Mouse (Mus musculus) midbrain, embryonic 10.5 days (tissue): ENCODE results near the gene Apobec1. TPM values are rescaled to one million over a fixed set of nuclear protein-coding genes. Genes with fewer than 3 reads are reported as not detected.
"Not testable (repeated sequence)": the region's sequence is repeated elsewhere in the genome, so short reads cannot be mapped to it uniquely, and the experiment has no call there.

Experiments used
- DNase-seq: peaks from one replicate; pipeline ENCODE4 v3.0.0-alpha.2; 2017; ENCODE audit warnings: low spot score
- H3K27ac ChIP-seq: fragments of 300-500 bp; sonication (generic); replicated peaks from 2 replicates; pipeline ENCODE4 v1.5.1; 2016; ENCODE audit warnings: mild to moderate bottlenecking
- H3K27me3 ChIP-seq: fragments of 300-500 bp; sonication (generic); 2 replicates; pipeline ENCODE4 v1.6.1; 2016; ENCODE audit warnings: low read depth, mild to moderate bottlenecking; ENCODE audit not compliant: poor library complexity, severe bottlenecking
- H3K36me3 ChIP-seq: fragments of 300-500 bp; sonication (generic); 2 replicates; pipeline ENCODE4 v1.6.1; 2016; ENCODE audit warnings: mild to moderate bottlenecking, moderate library complexity
- H3K4me1 ChIP-seq: fragments of 300-500 bp; sonication (generic); 2 replicates; pipeline ENCODE4 v1.6.1; 2016
- H3K4me3 ChIP-seq: fragments of 300-500 bp; sonication (generic); 2 replicates; pipeline ENCODE4 v1.5.1; 2016; ENCODE audit warnings: mild to moderate bottlenecking, moderate library complexity
- H3K9me3 ChIP-seq: fragments of 300-500 bp; sonication (generic); replicated peaks from 2 replicates; pipeline ENCODE4 v1.6.1; 2016; ENCODE audit warnings: mild to moderate bottlenecking
- WGBS: fragments of 180-500 bp; shearing (Covaris S2); methylation state at CpG from one replicate; pipeline ENCODE4 v1.1.7; 2016; 5-methylcytosine and 5-hydroxymethylcytosine counted together
- polyA plus RNA-seq: library from polyadenylated mRNA; unstranded; fragments of >200 nt; fragmentation: Nextera tagmentation; extraction: Ambion mirVana; gene quantifications from 2 replicates; pipeline ENCODE4 v1.2.1, GENCODE M21; 2016

Apobec1 gene
- polyA plus RNA-seq, 1 experiment from 2014 or later, result 1.6 TPM

DNA sequence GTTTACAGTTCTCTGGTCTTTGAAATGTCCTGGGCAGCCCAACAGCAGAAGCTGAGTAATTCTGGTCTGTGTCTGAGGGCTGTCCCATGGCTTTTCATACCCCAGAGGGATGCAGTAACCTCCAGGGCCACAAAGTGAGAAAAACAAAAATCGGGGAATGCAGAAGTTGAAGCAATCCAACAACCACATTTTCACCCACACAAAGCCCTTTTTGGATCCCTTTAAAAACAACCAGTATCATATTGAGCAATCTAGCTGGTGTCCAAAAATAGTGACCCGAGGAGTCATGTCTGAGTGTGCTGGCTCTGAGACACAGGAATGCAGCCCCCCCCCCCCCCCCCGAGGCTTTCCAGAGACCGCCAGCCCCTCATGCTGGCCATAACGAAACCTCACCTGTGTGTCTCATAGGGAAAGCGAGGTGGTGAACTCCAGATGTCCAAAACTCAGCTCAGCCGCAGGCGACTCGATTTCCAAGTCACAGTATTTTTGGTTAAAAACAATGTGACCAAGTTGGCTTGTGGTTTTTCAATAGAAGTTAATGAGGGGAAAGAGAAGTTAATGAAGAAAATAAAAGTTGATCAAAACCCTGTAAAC is 56.9 kb downstream of the Apobec1 start:
- Histone ChIP-seq H3K4me1 (no peaks in the 10 kb centered on the region), H3K27ac (no peak overlapping the region), H3K27me3 (no peaks in the 10 kb centered on the region), H3K36me3 (no peaks in the 10 kb centered on the region), H3K4me3 (no peak overlapping the region), H3K9me3 (no peaks in the 10 kb centered on the region)
- no peak for DNase-seq
- 88% methylated on average over 9 of the region's 9 CpGs for WGBS

DNA sequence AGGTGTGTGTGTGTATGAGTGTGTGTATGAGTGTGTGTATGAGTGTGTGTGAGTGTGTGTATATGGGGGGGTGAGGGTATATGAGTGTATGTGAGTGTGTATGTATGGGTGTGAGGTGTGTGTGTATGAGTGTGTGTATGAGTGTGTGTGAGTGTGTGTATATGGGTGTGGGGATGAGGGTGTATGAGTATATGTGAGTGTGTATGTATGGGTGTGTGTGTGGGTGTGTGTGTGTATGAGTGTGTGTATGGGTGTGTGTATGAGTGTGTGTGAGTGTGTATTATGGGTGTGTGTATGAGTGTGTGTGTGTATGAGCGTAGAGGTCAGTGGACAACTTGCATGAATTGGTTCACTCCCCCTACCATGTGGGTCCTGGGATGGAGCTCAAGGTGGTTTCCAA is 57.6 kb downstream of the Apobec1 start:
- Histone ChIP-seq H3K36me3 (no peaks in the 10 kb centered on the region), H3K4me1 (no peaks in the 10 kb centered on the region), H3K9me3 (no peaks in the 10 kb centered on the region), H3K27me3 (no peaks in the 10 kb centered on the region), H3K4me3 (no peak overlapping the region), H3K27ac (no peak overlapping the region)
- WGBS, result 87% methylated on average over 1 of the region's 1 CpGs
- no peak for DNase-seq

DNA sequence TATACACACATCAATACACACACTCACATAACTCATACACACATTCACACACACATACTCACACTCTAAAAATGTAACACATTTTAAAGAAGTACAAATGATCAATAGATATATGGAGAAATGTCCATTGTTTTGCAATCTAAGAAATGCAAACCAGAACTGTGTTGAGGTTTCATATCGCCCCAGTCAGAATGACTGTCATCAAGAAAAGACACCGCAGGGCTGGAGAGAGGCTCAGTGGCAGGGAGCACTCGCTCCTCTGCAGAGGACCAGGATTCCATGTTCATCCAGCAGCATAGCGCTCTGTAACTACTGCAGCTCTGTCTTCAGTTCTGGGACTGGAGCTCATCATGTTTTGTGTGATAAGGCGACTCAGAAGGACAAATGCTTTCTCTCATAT is 58.7 kb downstream of the Apobec1 start:
- no peak for DNase-seq
- H3K36me3 ChIP-seq, result no peaks in the 10 kb centered on the region
- WGBS, result 83% methylated on average over 5 of the region's 5 CpGs
- no peak overlapping the region for H3K27ac ChIP-seq
- no peaks in the 10 kb centered on the region for H3K27me3 ChIP-seq
- no peaks in the 10 kb centered on the region for H3K9me3 ChIP-seq
- no peak overlapping the region for H3K4me3 ChIP-seq
- H3K4me1 ChIP-seq, result no peaks in the 10 kb centered on the region

DNA sequence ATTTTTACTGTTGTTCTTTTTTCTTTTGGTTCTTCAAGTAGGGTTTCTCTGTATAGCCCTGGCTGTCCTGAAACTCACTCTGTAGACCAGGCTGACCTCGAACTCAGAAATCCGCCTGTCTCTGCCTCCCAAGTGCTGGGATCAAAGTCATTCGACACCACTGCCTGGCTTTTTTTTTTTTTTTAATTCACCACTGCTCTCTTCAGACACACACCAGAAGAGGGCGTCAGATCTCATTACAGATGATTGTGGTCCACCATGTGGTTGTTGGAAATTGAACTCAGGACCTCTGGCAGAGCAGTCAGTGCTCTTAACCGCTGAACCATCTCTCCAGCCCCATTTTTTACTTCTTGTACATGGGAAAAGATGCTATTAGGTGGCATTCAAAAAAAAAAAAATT is 59.8 kb downstream of the Apobec1 start:
- H3K27me3 ChIP-seq, H3K4me3 ChIP-seq, H3K4me1 ChIP-seq, H3K36me3 ChIP-seq, H3K27ac ChIP-seq, H3K9me3 ChIP-seq, DNase-seq: not testable (repeated sequence)
- WGBS, result 81% methylated on average over 5 of the region's 5 CpGs

DNA sequence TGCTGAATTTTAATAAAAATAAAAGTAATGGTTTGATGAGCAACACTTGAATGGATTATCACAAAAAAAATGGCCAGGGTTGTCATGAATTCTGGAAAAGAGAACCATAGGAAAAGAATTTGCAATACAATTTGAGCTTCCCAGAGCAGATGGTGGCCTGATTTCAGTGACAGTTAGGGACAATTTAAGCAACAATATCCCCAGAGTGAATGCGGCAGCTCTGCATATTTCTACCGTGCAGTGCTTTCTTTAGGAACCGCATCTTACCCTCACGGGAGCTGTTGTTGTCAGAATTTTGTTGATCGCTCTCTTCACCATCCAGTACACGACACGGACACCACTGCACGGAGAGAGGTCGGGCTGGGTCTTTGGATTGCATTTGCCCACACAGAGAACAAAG is 62.7 kb downstream of the Apobec1 start:
- no peak overlapping the region for H3K4me3 ChIP-seq
- DNase-seq, result no peak
- no peak overlapping the region for H3K27ac ChIP-seq
- H3K9me3 ChIP-seq, result no peaks in the 10 kb centered on the region
- no peaks in the 10 kb centered on the region for H3K27me3 ChIP-seq
- H3K36me3 ChIP-seq, result no peaks in the 10 kb centered on the region
- no peaks in the 10 kb centered on the region for H3K4me1 ChIP-seq
- 87% methylated on average over 9 of the region's 9 CpGs for WGBS

DNA sequence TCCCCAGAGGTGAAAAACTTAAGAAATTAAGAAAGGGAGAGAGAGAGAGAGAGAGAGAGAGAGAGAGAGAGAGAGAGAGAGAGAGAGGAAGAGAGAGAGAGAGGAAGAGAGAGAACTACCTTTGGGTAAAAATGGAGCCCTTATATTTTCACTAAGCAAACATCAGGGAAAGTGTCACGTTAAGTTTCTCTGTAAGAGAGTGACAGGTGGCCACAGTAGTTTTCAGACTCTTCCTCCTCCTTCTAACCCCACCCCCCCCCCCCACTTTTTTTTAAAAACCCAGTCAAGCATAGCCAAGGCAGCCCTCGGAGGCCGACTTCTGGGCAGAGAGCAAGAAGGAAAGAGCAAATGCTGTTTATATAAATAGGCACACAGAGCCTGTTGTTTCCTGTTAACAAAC is 68.2 kb downstream of the Apobec1 start:
- WGBS, result 28% methylated on average over 3 of the region's 3 CpGs
- Histone ChIP-seq H3K4me3 (no peak overlapping the region), H3K36me3 (no peaks in the 10 kb centered on the region), H3K27ac (no peak overlapping the region), H3K4me1 (peaks cover 8% of the 10 kb centered on the region), H3K27me3 (no peaks in the 10 kb centered on the region), H3K9me3 (no peaks in the 10 kb centered on the region)
- DNase-seq, result no peak

DNA sequence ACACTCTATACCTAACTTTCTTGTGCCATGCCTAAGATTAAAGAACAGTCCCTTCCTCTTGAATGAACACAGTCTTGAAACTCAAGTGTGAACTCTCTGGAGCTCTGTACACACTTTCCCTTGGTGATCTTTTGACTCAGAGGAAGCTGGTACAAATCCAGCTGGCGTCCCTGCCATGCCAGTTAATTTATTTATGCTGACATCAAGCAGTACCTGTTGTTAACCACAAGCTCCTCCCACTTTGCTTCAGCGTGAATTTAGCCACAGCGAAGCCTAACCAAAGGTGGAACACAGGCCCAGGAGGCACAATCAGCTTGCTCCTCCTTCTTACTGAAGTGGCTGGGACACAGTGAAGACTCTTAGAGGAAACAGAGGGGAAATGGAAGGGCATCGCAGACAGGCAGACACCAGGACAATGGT is 69.4 kb downstream of the Apobec1 start:
- no peaks in the 10 kb centered on the region for H3K9me3 ChIP-seq
- H3K4me1 ChIP-seq, result peaks cover 8% of the 10 kb centered on the region
- H3K4me3 ChIP-seq, result peak overlapping the region; percentile 22; the same call in 1 of the 2 replicates
- peak; percentile 36 for DNase-seq
- H3K36me3 ChIP-seq, result no peaks in the 10 kb centered on the region
- peak overlapping the region; percentile 63 for H3K27ac ChIP-seq
- 20% methylated on average over 4 of the region's 4 CpGs for WGBS
- no peaks in the 10 kb centered on the region for H3K27me3 ChIP-seq

DNA sequence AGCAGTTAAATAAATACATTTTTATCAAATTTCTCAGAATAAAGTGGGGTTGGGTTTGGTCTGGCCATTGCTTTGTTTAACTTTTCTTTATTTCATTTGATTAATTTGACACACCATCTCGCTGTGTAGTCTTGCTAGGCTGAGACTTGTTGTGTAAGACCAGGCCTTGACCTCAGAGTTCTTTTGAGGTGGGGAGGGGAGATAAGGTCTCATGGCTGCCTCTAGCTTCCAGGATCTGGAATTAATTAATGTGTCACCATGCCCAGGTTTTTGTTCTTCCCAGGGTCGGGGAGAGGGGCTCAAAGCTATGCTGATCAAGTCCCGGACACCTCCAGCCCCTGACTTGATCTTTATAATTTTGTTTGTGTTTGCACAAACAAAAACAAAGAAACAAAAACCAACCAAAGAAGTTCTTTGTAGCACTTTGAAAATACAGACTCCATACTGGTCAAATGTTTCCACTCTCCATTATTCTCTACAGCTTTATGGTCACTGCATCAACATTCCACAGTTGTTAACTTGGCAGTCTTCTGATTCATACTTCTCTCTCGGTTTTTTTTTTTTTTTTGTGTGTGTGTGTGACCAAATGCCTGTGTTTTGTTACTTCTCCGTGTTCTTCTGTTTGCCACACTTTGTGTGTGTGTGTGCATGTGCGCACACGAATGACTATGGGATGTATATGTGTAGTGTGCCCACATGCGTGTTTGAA is 70.6 kb downstream of the Apobec1 start:
- WGBS, result 78% methylated on average over 8 of the region's 8 CpGs
- peaks cover 8% of the 10 kb centered on the region for H3K4me1 ChIP-seq
- no peaks in the 10 kb centered on the region for H3K9me3 ChIP-seq
- no peak overlapping the region for H3K27ac ChIP-seq
- no peak overlapping the region for H3K4me3 ChIP-seq
- no peak for DNase-seq
- H3K36me3 ChIP-seq, result no peaks in the 10 kb centered on the region
- H3K27me3 ChIP-seq, result no peaks in the 10 kb centered on the region

DNA sequence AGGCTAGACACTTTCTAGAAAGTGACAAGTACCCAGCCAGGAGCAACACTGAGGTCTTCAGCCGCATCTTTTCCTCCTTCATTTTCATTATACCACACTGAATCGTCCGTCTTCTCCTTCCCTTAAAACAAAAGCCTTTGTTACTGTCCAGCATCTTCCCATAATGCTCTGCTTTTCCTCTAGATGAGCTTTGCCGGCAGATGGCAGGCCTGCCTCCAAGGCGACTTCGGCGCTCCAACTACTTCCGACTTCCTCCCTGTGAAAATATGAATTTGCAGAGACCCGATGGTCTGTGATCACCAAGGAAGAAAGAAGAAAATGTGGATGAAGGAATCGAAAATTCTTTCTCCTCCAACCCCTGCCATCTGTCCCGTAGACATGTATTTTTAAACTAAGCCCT is 74.1 kb downstream of the Apobec1 start:
- peaks cover 5% of the 10 kb centered on the region for H3K4me1 ChIP-seq
- no peaks in the 10 kb centered on the region for H3K36me3 ChIP-seq
- H3K4me3 ChIP-seq, result no peak overlapping the region
- DNase-seq, result no peak
- WGBS, result 91% methylated on average over 11 of the region's 11 CpGs
- H3K27ac ChIP-seq, result no peak overlapping the region
- no peaks in the 10 kb centered on the region for H3K27me3 ChIP-seq
- no peaks in the 10 kb centered on the region for H3K9me3 ChIP-seq

Other genes with a start within 250 kb of the Apobec1 start
- 39.1 and 54.1 TPM in 2 replicates for gene Rimklb, start 103.7 kb downstream of the Apobec1 start, polyA plus RNA-seq
- gene Mfap5, start 96.6 kb downstream of the Apobec1 start, polyA plus RNA-seq, result 0.72 and 0.99 TPM in 2 replicates
- not detected in 2 replicates for gene Aicda, start 48.6 kb downstream of the Apobec1 start, polyA plus RNA-seq
- gene Gdf3, start 7.6 kb upstream of the Apobec1 start, polyA plus RNA-seq, result 0.06 and 0.09 TPM in 2 replicates
- not detected in 2 replicates for gene Dppa3, start 24.0 kb upstream of the Apobec1 start, polyA plus RNA-seq
- gene Nanog, start 105.0 kb upstream of the Apobec1 start, polyA plus RNA-seq, result 0.09 and 0.32 TPM in 2 replicates
- gene Slc2a3, start 199.2 kb upstream of the Apobec1 start, polyA plus RNA-seq, result 42.0 and 63.0 TPM in 2 replicates
- gene Foxj2, start 217.5 kb upstream of the Apobec1 start, polyA plus RNA-seq, result 2.0 and 2.4 TPM in 2 replicates